Mouse (Mus musculus): ENCODE measurements around the gene Patj. TPM values are rescaled to one million over a fixed set of nuclear protein-coding genes. Genes with fewer than 3 reads are reported as not detected.
"Not testable (repeated sequence)": the region's sequence is repeated elsewhere in the genome, so short reads cannot be mapped to it uniquely, and the experiment has no call there.

The Patj gene
- polyA plus RNA-seq, 2 experiments from 2014 or later = 31.9 to 36.1 TPM

DNA sequence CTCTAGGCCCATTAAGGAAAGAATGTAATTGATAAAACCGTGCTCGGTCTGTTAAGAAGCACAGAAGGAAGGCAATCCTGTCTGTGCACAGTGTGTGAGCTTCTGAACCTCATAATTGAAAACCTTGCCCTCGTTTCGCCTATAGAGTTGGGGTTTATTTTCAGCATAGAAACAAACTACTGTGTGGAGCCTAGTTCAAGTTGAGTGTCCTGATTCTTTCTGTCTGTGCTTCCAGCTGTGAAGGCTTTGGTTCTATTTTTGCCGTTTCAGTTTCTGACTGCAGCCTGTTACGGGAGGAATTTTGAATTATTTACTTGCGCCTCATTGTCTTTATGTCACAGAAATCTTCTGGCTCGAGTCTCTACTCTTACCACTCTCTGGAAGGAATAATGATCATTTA lies 185.9 kb downstream of the Patj start:
- ATAC-seq = no peak

GRCm38 (mm10) chr4:98584023-98584422 lies 188.4 kb downstream of the Patj start:
- ATAC-seq = no peak

DNA sequence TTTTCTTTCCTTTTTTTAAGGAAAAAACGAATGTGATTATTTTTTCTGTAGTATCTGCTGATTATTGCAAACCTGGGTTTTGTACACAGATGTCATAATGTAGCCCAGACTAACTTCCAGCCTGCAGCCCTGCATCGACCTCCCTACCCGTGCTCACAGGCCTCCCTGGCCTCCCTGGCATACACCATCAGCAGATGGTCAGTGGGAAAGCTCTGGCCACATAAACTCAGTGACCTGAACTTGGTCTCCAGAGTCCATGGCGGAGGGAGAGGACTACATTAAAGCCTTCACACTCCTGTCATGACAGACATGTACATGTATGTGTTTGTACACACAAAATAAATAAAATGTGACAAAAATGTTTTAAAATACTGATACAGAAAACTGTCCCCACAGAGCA lies 190.7 kb downstream of the Patj start:
- ATAC-seq = no peak

DNA sequence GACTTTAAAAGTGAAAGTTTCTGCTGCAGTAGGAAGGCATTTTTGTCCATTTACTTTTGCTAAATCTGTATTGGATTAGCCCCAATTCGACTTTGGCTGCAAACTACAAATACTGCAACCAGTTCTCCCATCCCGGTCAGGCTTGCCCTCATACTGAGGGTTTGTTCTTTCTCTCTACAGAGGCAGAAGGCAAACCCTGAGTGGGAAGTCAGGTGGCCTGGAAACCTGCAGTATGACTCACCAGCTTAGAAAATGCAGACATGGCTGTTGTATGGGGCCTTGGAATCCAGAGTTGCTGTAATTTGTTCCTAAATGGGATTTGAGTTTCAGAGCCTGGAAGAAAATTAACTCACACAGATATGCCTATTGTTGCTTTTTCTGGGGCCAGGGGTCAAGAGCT lies 192.1 kb downstream of the Patj start:
- ATAC-seq = no peak

DNA sequence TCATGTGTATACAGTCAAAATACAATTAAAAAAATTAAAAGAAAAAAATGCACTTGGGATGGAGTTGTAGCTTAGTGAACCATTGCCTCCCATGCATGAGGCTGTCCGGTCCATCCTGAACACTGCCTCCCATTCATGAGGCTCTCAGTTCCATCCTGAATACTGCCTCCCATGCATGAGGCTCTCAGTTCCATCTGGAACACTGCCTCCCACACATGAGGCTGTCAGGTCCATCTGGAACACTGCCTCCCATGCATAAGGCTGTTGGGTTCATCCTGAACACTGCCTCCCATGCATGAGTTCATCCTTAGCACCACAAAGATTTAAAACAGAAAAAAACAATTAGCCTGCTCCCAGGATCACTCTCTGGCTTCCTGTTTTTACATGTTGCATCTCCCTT lies 198.4 kb downstream of the Patj start:
- no peak for ATAC-seq

GRCm38 (mm10) chr4:98598546-98598971 lies 203.0 kb downstream of the Patj start:
- no peak for ATAC-seq

GRCm38 (mm10) chr4:98599358-98599757 lies 203.8 kb downstream of the Patj start:
- no peak for ATAC-seq

GRCm38 (mm10) chr4:98603131-98603530 lies 207.5 kb downstream of the Patj start:
- no peak for ATAC-seq

GRCm38 (mm10) chr4:98610501-98610900 lies 214.9 kb downstream of the Patj start:
- ATAC-seq = no peak

- ATAC-seq = no peak
Measured at GRCm38 (mm10) chr4:98614395-98614794, 218.8 kb downstream of the Patj start.

DNA sequence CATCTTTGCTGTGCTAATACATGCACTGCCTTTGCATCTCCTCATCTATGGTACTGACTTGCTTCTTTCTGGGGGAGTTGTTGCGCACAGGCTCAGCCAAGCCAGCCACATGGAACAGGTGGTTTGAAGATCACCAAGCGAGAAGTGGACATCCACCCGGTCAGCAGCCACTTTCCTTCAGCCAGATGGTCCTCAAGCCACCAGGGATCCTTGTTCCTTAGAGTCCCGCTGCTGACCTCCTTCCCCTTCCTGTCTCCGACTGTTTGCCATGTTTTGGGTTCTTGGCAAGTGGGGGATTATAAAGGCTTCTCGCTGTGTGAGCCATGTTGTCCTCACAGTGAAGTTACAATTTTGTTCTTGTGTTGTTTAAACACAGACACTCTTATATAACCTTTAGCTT lies 223.6 kb downstream of the Patj start:
- ATAC-seq = no peak

DNA sequence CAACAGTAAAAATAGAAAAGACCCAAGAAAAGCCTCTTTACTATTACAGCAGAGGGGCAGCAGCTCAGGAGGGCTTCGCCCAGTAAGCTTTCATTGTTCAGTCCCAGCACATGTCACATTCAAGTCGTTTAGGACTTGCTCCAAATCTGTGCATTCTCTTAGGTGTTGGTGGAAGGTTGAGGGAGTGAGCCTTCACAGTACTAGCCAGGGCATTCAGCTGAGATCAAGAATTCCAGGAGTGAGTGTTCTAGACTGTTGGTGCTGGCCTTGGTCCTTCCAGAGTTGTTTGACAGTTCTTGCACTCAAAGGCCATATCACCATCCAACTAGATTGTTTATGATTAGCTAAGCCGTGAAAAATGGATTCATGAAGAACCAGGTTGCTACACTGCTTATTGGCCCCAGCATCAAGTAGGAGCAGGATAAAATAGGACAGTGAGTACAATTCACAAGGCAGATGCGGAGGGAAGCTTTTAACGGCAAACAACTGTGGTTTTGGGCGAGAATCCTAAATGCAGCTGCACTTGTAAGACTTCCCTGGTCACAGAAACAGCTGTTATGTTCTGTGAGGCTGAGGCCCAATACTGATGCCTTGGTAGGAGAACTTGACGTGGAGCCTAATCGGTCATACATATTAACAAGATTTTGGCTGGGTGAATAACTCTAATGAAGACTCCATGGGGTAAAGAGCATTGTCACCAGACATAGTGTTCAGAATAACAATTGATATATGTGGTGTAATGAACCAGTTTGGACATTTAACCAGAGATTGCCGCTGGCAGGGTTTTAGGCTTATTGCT lies 225.6 kb downstream of the Patj start:
- ATAC-seq = no peak

DNA sequence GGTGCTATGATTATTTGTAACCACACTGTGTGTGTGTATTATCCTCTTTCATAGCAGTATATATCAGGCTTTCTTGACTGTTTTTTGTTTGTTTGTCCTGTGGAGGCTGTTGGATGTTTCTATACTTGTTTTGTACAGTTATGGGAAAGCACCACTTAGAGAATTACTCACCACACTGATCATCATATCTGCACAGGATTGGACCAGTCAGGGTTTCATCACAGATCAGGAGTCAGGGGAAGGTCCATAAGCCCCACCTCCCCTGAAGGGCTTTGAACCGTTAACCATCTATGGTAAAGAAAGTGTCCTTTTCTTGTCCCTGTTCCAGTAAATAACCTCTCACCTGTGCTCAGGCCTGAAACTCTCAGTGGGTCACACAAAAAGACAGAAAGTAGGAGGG lies 226.6 kb downstream of the Patj start:
- peak; percentile 79 for ATAC-seq

GRCm38 (mm10) chr4:98622996-98623673 lies 227.6 kb downstream of the Patj start:
- no peak for ATAC-seq

GRCm38 (mm10) chr4:98628286-98628685 lies 232.7 kb downstream of the Patj start:
- no peak for ATAC-seq

DNA sequence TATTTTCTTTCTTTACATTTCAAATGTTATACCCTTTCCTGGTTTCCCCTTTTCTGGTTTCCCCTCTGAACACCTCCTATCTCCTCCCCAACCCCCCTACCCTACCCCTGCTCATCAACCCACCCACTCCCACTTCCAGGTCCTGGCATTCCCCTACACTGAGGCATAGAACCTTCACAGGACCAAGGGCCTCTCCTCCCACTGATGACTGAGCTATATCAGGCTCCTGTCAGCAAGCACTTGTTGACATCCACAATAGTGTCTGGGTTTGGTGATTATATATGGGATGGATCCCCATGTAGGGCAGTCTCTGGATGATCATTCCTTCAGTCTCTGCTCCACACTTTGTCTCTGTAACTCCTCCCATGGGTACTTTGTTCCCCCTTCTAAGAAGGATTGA lies 233.6 kb downstream of the Patj start:
- not testable (repeated sequence) for ATAC-seq

DNA sequence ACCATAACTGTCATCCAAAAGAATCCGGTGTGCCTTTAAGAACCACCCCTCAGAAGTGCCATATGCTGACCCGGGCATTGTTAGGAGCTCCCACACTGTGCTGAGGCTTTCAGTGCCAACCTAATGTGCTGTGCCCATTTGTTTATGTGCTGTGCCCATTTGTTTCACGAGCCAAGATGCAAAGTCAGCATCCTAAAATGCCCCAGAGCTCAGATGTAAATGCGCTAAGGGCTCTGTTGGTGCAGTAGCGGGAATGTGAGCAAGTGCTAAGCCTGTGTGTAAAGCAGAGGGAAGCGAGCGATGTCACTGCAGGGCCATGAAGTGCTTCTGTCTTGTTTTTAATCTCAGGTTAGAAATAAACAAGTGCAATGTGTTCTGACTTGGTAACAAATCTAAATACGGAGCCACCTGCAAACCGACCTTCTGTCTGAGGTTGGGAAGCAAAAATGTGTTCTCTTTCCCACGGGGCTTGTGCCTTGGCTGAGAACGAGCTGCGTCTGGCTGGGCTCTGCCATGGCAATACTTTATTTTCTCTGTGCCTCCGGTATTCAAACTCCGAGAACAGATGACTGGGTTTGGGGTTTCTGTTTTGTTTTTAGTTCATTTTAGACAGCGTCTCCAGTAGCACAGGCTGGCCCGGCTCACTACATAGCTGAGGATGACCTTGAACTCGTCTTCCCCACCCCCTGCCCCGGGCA lies 239.7 kb downstream of the Patj start:
- no peak for ATAC-seq

DNA sequence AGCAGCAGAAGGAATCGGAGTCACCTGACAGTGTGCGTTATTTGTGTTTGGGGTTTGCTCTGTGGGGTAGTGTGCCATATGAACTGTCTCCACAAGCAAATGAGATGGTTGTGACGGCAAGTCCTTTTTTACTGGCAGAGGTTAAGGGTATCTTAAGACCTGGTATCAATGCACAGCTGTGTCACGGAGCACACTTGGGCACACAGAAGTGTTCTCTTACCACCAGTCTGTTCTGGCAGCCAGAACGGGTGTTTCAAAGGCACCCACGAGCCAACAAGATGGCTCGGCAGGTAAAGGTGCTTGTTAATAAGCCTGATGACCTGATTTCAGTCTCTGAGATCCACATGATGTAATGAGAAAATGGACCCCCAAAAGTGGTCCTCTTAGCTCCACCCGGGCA lies 243.1 kb downstream of the Patj start:
- no peak for ATAC-seq

GRCm38 (mm10) chr4:98653650-98654049 lies 258.1 kb downstream of the Patj start:
- ATAC-seq = no peak

DNA sequence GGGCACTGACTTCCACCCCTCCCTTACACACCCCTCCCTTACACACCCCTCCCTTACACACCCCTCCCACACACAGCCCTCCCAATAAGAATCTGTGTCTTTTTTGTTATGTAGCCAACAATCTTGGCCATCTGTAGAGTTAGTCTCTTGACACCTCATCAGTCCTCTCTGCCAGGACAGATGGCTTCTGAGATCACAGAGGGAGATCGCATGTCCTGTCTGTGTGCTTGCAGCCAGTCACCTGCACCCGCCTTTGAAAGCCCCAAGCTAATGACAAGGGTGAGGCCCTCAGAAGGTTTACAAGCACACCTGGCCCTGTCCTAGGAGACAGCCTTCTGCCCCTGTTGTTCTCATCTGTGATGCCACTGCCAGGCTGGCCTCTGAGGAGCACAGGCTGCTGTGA lies 258.8 kb downstream of the Patj start:
- ATAC-seq = no peak

DNA sequence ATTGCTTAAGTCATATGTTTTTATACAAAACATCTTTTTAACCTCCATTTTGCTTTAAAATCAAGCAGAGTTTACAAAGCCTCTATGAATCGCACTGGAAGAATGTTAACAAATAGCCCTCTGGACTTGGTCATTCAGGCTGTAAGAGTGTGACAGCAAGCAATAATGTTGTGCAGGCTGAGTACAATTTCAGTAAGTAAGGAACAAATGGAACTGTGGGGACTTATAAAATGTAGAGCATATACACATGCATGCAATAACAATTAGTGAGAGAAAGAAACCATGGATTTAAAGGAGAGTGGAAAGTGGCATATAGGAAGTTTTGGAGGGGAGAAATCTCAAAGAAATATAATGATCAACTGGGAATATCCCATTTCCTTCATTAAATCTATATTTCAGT lies 261.2 kb downstream of the Patj start:
- ATAC-seq = no peak

DNA sequence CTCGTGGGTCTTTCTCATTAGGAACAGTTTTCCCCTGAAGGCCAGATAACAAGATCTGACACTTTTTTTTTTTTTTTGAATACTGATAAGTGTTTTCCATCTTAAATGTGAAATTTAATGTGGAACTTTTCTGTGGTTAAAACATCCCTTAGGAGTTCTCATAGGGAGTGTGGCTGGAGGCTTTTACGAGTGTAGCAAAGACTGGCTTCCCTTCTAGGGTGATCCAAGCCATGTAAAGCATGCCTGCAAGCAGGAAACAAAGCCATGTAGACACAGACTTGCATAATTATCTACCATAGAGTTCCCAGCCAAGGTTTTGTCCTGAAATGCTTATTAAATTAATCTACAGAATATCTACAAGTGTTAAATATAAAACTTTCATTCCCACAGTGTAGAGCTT lies 263.4 kb downstream of the Patj start:
- no peak for ATAC-seq

DNA sequence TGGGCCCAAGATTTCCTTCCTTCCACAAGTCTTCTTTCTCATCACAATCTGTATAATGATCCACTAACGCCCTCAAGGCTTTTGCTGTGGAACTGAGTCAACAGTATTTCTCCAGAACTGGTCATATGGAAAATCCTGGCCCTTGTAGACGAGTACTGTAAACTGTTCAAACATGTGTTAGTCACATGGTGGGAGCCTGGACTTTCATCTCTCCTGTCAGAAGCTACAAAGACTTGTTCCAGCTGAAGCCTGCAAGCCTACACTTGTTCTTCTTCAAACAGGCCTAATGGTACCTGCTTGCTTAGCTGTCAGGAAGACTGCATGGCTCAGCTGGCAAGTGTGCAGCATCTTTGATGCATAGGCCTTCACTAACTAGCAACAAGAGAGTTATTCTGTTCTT lies 264.9 kb downstream of the Patj start:
- ATAC-seq = no peak

- no peak for ATAC-seq
Measured at GRCm38 (mm10) chr4:98665884-98666283, 270.3 kb downstream of the Patj start.

Measured in CD4-positive, CD25-positive, alpha-beta regulatory T cell, adult 4 months (primary cell).